Mouse (Mus musculus): Measurements from ENCODE around the gene Ssc5d.

Ssc5d gene

GRCm38 (mm10) chr7:4950561-4951342 is 25.2 kb downstream of the Ssc5d start:
- DNase-seq: no peak

GRCm38 (mm10) chr7:4953815-4954445 is 28.3 kb downstream of the Ssc5d start:
- peak; percentile 45 for DNase-seq

GRCm38 (mm10) chr7:4957361-4957760 is 31.8 kb downstream of the Ssc5d start:
- no peak for DNase-seq

GRCm38 (mm10) chr7:4963527-4963926 is 37.9 kb downstream of the Ssc5d start:
- DNase-seq: no peak

GRCm38 (mm10) chr7:4964272-4964671 is 38.7 kb downstream of the Ssc5d start, which contains the start of gene Sbk2:
Gene Sbk2 (minus strand): TSS chr7:4964406.
- peak; percentile 90 for DNase-seq

GRCm38 (mm10) chr7:4964988-4965387 is 39.4 kb downstream of the Ssc5d start:
- no peak for DNase-seq

- DNase-seq: no peak
These were observed 45.5 kb downstream of the Ssc5d start, which contains the start of gene Sbk3 for GRCm38 (mm10) chr7:4971068-4971467. Gene Sbk3 (minus strand): TSS chr7:4971168.

GRCm38 (mm10) chr7:4971710-4972109 is 46.1 kb downstream of the Ssc5d start:
- peak; percentile 63 for DNase-seq

GRCm38 (mm10) chr7:4972321-4973047 is 46.9 kb downstream of the Ssc5d start:
- DNase-seq: peak; percentile 64

- DNase-seq: no peak
These were observed 49.9 kb downstream of the Ssc5d start for GRCm38 (mm10) chr7:4975455-4975854.

GRCm38 (mm10) chr7:4976832-4977231 is 51.2 kb downstream of the Ssc5d start:
- DNase-seq: no peak

GRCm38 (mm10) chr7:4988250-4988649 is 62.7 kb downstream of the Ssc5d start:
- DNase-seq: no peak

- DNase-seq: no peak
These were observed 67.9 kb downstream of the Ssc5d start for GRCm38 (mm10) chr7:4993347-4993998.

GRCm38 (mm10) chr7:4993999-4994788 is 68.6 kb downstream of the Ssc5d start:
- DNase-seq: no peak
